Comparison of ENCODE assay signal across 21 mouse cellular contexts in the genomic region with DNA sequence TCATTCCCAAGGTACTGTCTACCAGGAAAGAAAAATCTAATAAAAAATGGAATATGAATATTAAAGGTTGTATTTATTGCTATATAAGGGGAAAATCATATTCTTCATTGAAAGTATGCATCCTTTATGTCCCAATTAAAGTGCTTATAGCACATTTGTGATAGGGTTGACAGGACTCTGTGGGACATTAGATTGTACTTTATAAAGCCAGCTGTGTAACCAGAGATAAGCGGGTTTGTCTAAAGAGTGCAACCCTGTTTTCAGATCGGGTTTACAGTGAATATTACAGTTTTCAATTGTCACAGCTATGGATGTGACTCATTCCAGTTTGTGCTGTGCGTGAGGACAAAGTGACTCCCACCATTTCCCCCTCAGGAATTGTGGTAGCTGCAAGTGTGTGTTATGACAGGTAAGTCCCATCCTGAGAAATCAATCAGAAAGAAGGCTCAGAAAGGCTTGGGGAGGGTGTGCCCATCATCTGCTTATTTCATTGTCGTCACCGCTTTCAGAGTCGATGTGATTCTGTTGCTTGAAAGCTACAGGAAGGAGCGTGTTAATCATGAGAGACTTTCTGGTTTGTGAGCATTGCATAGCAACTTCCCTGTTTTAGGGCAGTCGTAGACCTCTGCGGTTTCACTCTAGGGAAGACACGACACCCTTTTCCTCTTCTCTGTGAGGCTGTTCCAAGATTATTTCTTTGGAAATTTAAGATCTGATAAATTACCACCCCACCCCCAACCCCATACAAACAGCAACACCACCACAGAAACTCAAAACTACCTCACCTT. TPM values are rescaled to one million over a fixed set of nuclear protein-coding genes. Genes with fewer than 3 reads are reported as not detected.
DNase-seq lines count a peak whose midpoint lies in the region; ATAC-seq and TF ChIP-seq lines count a peak whose summit lies in the region.
"Had no signal": no experiment of that assay in that cellular context is flagged by ENCODE, and none has a peak within 500 bp of the region (broad histone marks: within the 10 kb centered on the region; RNA-seq: fewer than 3 reads in every experiment).

No protein-coding gene starts in this region.

- no peak overlapping the region for H3K9ac ChIP-seq in lung, postnatal 0 days (replicated peaks; ENCODE audit: low read depth)
- H3K9ac ChIP-seq: lung, embryonic 14.5 days; neural tube, embryonic 13.5 days had no signal

- no peak for TF ChIP-seq EP300 in lung, postnatal 0 days (IDR thresholded peaks at IDR 0.05)

- no peak for ATAC-seq in lung, postnatal 0 days
- peak; percentile 90 for ATAC-seq in granulocyte monocyte progenitor cell, adult 5-6 weeks (replicated peaks; ENCODE audit: poor library complexity, severe bottlenecking)
- peak; percentile 88 for ATAC-seq in megakaryocyte, adult 5-6 weeks (ENCODE audit: poor library complexity, severe bottlenecking)
- ATAC-seq: forebrain, embryonic 16.5 days; Patski had no signal

- H3K4me2 ChIP-seq in lung, postnatal 0 days (replicated peaks; ENCODE audit: low read depth, low read length), result no peak overlapping the region
- H3K4me2 ChIP-seq: lung, embryonic 14.5 days; neural tube, embryonic 13.5 days had no signal

- no peaks in the 10 kb centered on the region for H3K9me3 ChIP-seq in lung, postnatal 0 days (ENCODE audit: low read length)
- H3K9me3 ChIP-seq: midbrain, embryonic 10.5 days; neural tube, embryonic 13.5 days had no signal

- no peak overlapping the region for H3K4me3 ChIP-seq in lung, postnatal 0 days (ENCODE audit: low read depth, low read length)
- H3K4me3 ChIP-seq: gastrocnemius, adult 2 months; layer of hippocampus, adult 2 months; midbrain, embryonic 10.5 days; neural tube, embryonic 13.5 days had no signal

- peak; percentile 6 for DNase-seq in lung, postnatal 0 days (ENCODE audit: low spot score)
- no peak for DNase-seq in lung, postnatal 10 days
- no peak for DNase-seq in cerebellum, adult 8-10 months
- no peak for DNase-seq in adrenal gland, adult 18-20 months (ENCODE audit: low spot score in 2 of 2)
- no peak for DNase-seq in heart, adult 18-20 months
- DNase-seq: cerebellum, adult 11 months; gastrocnemius, adult 2 months; kidney, adult 18-20 months; kidney, postnatal 10 days; lung, embryonic 14.5 days; thymus, postnatal 36 days had no signal

- WGBS in lung, postnatal 0 days, result 81% methylated on average over 10 of the region's 10 CpGs

- H3K4me1 ChIP-seq in lung, postnatal 0 days (ENCODE audit: insufficient read depth, low read depth, low read length), result no peaks in the 10 kb centered on the region

- H3K27ac ChIP-seq in lung, postnatal 0 days (ENCODE audit: low read length), result no peak overlapping the region
- H3K27ac ChIP-seq: gastrocnemius, adult 2 months; layer of hippocampus, adult 2 months; midbrain, embryonic 10.5 days; neural tube, embryonic 13.5 days had no signal

- TF ChIP-seq CTCF in lung, postnatal 0 days (IDR thresholded peaks at IDR 0.05), result no peak

- 0 out of 2 replicates have a peak, but pooled peaks cover 5% of the 10 kb centered on the region for H3K36me3 ChIP-seq in lung, postnatal 0 days (ENCODE audit: insufficient read depth, low read length)

- H3K27me3 ChIP-seq in lung, postnatal 0 days (replicated peaks; ENCODE audit: insufficient read depth, low read length), result no peaks in the 10 kb centered on the region
- H3K27me3 ChIP-seq: neural tube, embryonic 13.5 days; Patski had no signal

RNA-seq across cellular contexts. Expression of gene Kctd6, which starts 9.8 kb away (rescaled TPM):
- 18.5 and 19.5 TPM in 2 replicates for polyA plus RNA-seq in lung, postnatal 0 days (2015; fragmentation: Nextera tagmentation; extraction: Ambion mirVana)
- total RNA-seq in granulocyte monocyte progenitor cell, adult 5-6 weeks (2014; fragmentation: Nextera tagmentation), result 6.6 and 12.7 TPM in 2 replicates
- total RNA-seq in granulocyte monocyte progenitor cell, adult 5-6 weeks (2017), result 6.2 and 6.6 TPM in 2 replicates
- 6.2 and 7.3 TPM in 2 replicates for total RNA-seq in megakaryocyte, adult 5-6 weeks (2015)
- total RNA-seq in megakaryocyte, adult 5-6 weeks (2017), result 6.6 and 9.0 TPM in 2 replicates
- 10 to 100 TPM; 13.2 to 16.2 TPM for total RNA-seq in adrenal gland, adult 18-20 months (2021)
- 1 to 10 TPM; 8.4 to 9.0 TPM for total RNA-seq in heart, adult 18-20 months (2021)

RNA-seq across cellular contexts. Expression of gene Acox2, which starts 35.5 kb away (rescaled TPM):
- 6.3 and 7.2 TPM in 2 replicates for polyA plus RNA-seq in lung, postnatal 0 days (2015; fragmentation: Nextera tagmentation; extraction: Ambion mirVana)
- not detected in 2 replicates for total RNA-seq in granulocyte monocyte progenitor cell, adult 5-6 weeks (2014; fragmentation: Nextera tagmentation)
- not detected in 2 replicates for total RNA-seq in granulocyte monocyte progenitor cell, adult 5-6 weeks (2017)
- not detected in 2 replicates for total RNA-seq in megakaryocyte, adult 5-6 weeks (2015)
- not detected in 2 replicates for total RNA-seq in megakaryocyte, adult 5-6 weeks (2017)
- total RNA-seq in adrenal gland, adult 18-20 months (2021), result 1 to 10 TPM in 1 of 2 experiments, under 1 TPM in 1; 0.23 to 1.7 TPM
- total RNA-seq in heart, adult 18-20 months (2021), result under 1 TPM; 0.35 to 0.72 TPM
- total RNA-seq: layer of hippocampus, adult 2 months had no signal
- polyA plus RNA-seq: embryonic facial prominence, embryonic 11.5 days; heart, postnatal 0 days; limb, embryonic 11.5 days; neural tube, embryonic 13.5 days had no signal

RNA-seq across cellular contexts. Expression of gene Pdhb, which starts 50.9 kb away (rescaled TPM):
- polyA plus RNA-seq in lung, postnatal 0 days (2015; fragmentation: Nextera tagmentation; extraction: Ambion mirVana), result 129 and 140 TPM in 2 replicates
- 102 and 123 TPM in 2 replicates for total RNA-seq in granulocyte monocyte progenitor cell, adult 5-6 weeks (2014; fragmentation: Nextera tagmentation)
- 143 and 158 TPM in 2 replicates for total RNA-seq in granulocyte monocyte progenitor cell, adult 5-6 weeks (2017)
- 72.7 and 76.3 TPM in 2 replicates for total RNA-seq in megakaryocyte, adult 5-6 weeks (2015)
- total RNA-seq in megakaryocyte, adult 5-6 weeks (2017), result 101 and 115 TPM in 2 replicates
- total RNA-seq in adrenal gland, adult 18-20 months (2021), result 100 to 1,000 TPM; 377 to 745 TPM
- total RNA-seq in heart, adult 18-20 months (2021), result 100 to 1,000 TPM; 840 to 892 TPM
